Mouse (Mus musculus): ENCODE data around the gene Nfic. TPM values are rescaled to one million over a fixed set of nuclear protein-coding genes. Genes with fewer than 3 reads are reported as not detected.

Gene Nfic
- total RNA-seq, 2 experiments from 2014 or later: 6.2 to 51.4 TPM

DNA sequence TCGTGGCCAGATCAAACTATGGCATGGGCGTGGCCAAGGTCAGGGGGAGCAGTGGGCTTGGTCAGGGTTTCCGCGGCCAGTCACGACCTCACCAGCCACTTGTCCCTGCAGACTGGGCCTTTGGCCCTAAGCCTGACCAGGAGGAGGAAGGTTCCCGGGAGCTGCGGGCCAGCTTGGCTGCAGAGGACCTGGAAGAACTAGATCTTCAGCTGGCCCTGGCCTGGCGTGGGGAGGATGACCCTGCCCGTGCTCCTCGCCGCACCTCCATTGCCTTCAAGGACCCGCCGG is 64.8 kb downstream of the Nfic start:
- ATAC-seq (ENCODE audit: poor library complexity, severe bottlenecking): no peak

- peak; percentile 83 for ATAC-seq (ENCODE audit: poor library complexity, severe bottlenecking)
Observed at GRCm38 (mm10) chr10:81389801-81390677, 65.4 kb downstream of the Nfic start.

- ATAC-seq (ENCODE audit: poor library complexity, severe bottlenecking): no peak
Observed at GRCm38 (mm10) chr10:81389373-81389772, 66.1 kb downstream of the Nfic start.

- ATAC-seq (ENCODE audit: poor library complexity, severe bottlenecking): no peak
Observed at GRCm38 (mm10) chr10:81388505-81389055, 66.9 kb downstream of the Nfic start, which contains the start of gene Gm48552. TSS of gene Gm48552 (plus strand) at chr10:81389005.

GRCm38 (mm10) chr10:81387716-81388115 is 67.7 kb downstream of the Nfic start:
- no peak for ATAC-seq (ENCODE audit: poor library complexity, severe bottlenecking)

DNA sequence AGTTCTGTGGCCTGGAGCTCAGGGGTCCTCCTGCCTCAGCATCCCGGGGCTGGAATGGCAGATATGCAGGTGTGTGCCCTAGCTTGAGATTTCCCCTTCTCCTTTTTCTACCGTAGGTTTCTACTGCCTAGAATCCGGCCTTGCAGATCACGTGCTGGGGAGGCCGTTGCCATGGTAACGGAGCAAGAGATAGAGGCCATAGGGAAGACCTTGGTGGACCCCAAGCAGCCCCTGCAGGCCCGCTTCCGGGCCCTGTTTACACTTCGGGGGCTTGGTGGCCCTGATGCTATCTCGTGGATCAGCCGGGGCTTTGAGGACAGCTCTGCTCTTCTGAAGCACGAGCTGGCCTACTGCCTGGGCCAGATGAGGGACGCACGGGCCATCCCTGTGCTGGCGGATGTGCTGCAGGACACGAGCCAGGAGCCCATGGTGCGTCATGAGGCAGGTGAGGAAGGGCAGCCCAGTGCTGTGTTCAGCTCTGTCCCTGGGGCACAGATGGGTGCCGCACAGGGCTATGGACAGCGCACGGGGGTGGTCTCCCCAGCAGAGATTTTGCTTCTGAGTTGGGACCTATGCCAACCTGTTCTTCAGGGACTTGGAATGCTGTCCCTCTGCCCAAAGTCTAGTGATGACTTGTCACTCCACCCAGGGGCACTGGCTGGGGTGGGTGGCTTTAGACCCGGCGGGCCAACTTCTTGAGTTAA is 69.7 kb downstream of the Nfic start:
- no peak for ATAC-seq (ENCODE audit: poor library complexity, severe bottlenecking)

GRCm38 (mm10) chr10:81384605-81384982 is 70.8 kb downstream of the Nfic start:
- ATAC-seq (ENCODE audit: poor library complexity, severe bottlenecking): peak; percentile 14; the same call in 1 of the 2 replicates

DNA sequence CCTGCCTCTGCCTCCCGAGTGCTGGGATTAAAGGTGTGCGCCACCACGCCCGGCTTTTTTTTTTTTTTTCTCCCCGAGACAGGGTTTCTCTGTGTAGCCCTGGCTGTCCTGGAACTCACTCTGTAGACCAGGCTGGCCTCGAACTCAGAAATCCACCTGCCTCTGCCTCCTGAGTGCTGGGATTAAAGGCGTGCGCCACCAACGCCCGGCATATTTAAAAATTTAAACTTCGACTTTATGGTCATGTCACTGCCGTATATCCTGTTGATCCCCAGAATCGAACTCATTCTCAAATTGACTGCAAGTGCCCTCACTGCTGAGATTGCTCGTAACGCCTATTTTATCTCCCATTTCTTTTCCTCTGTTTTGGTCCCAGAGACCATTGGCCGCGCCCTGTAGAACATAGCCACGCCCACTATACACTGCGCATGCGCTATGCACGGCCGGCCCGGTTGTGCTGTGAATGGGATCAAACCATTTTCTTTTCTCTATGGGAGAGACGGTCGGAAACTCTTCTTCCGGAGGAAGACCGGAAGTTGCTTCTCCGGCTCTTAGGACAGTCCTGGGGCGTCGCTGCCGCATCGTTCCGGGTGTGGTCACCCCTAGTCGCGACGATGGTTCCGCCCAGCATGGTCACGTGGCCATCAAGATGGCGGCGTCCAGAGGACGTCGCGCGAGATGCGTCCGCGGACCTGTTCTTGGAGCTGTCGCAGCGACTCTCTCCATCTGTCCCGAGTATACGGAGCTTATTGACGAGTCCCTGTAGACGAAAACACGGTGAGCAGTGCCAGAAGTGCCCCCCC is 71.4 kb downstream of the Nfic start, which contains the start of the genes Dohh and Gm48551:
TSS of gene Dohh (plus strand) at position 627 of the 803 bp plus-strand sequence.
TSS of gene Gm48551 (plus strand) at position 665 of the 803 bp plus-strand sequence.
- ATAC-seq (ENCODE audit: poor library complexity, severe bottlenecking): peak; percentile 97

DNA sequence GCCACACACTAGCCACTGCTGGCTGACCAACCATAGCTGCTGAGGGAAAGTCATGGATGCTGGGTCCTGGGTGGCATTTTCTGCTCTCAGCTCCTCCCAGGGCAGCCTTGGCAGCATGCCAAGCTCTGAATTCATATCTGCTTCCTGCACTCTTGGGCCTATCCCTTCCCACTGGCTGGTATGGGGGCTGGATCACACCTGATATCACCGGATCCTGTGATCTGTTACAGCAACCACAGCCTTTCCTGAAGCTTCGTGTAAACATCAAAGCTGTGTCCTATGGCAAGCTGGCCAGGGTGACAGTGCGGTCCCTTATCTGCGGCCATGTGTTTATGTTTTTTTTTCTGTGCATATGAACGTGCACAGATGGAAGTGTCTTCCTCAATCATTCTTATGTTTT is 73.4 kb downstream of the Nfic start:
- ATAC-seq (ENCODE audit: poor library complexity, severe bottlenecking): no peak

- ATAC-seq (ENCODE audit: poor library complexity, severe bottlenecking): no peak
Observed at GRCm38 (mm10) chr10:81379809-81380378, 75.5 kb downstream of the Nfic start.

DNA sequence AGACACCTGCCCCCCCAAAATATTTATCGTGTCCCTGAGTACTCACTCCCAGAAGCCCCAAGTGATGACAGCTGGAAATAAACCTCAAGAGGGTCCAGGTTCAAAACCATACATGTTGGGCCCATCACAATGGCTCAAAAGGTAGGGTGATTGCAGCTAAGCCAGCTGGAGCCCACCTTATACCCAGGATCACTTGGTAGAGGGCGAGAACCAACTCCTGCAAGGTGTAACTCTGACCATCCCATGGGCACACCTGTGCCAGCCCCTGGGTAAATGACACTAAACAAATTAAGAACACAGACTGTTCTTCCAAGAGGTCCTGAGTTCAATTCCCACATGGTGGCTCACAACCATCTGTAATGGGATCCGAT is 76.3 kb downstream of the Nfic start:
- ATAC-seq (ENCODE audit: poor library complexity, severe bottlenecking): no peak

DNA sequence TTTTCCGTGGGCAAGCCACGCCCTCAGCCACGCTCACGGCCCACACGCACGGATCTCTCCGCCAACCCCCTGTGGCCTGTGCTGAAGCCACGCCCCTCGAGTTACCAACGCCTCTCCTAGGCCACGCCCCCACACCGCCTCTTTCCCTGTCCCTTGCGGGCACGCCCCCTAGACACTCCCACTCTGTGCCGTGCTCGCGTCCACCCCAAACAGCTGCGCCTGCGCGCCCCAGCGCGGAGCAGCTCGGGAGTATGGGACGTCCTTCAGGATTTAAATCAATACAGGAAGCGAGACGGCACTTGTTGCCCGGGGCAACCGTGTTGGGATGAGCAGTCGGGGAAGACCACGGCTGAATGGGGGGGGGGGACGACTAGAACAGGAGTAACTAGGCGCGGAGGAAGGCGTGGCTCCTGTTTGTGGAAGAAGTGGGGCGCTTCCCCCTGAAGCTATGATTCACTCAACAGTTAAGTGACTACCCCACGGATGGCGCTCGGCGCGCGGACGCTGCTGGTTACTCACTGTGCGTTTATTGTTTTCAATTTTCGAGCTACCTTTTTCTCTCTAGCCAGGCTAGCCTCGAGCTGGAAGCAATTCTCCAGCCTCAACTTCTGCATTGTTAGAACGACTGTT is 76.8 kb downstream of the Nfic start:
- peak; percentile 93 for ATAC-seq (ENCODE audit: poor library complexity, severe bottlenecking)

DNA sequence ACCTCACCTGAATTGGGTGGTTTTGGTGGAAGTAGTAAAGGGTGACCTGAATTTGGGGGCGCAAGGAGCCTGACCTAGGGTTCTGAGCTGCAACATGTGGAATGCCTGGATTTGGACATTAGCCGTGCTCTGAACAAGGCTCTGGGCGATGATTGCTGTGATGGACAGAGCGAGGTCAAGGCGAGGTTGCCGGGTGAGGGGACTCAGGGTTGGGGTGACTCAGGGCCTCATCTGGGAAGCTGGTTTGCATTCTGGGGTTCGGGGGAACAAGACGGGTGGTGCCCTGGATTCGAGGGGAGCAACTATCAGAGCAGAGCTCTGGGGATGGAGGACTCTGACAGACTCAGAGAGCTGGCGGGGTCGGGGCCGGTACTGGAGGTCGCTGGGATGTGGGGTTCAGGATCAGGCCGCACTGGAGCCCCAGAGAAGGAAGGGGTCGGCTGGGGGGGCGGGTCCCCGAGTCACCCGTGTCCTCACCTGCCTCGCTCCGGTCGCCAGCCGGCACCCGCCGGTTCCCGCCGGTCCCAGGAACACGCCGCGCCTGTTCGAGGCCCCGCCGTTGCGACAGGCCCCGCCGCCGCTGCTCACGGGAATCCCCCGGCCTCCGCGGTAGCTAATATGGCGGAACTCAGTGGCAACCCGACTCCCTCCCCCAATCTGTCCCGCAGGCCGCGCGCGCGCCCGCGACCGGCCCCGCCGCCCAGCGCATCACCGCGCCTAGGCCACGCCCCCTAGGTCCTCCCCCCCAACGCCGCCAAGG is 77.5 kb downstream of the Nfic start, which contains the start of gene Fzr1:
TSS of gene Fzr1 (minus strand) at position 724 of the 760 bp plus-strand sequence.
- no peak for ATAC-seq (ENCODE audit: poor library complexity, severe bottlenecking)

- no peak for ATAC-seq (ENCODE audit: poor library complexity, severe bottlenecking)
Observed at GRCm38 (mm10) chr10:81377362-81377664, 78.1 kb downstream of the Nfic start.

- no peak for ATAC-seq (ENCODE audit: poor library complexity, severe bottlenecking)
Observed at GRCm38 (mm10) chr10:81376561-81377361, 78.7 kb downstream of the Nfic start.

GRCm38 (mm10) chr10:81375322-81375721 is 80.1 kb downstream of the Nfic start:
- ATAC-seq (ENCODE audit: poor library complexity, severe bottlenecking): no peak

DNA sequence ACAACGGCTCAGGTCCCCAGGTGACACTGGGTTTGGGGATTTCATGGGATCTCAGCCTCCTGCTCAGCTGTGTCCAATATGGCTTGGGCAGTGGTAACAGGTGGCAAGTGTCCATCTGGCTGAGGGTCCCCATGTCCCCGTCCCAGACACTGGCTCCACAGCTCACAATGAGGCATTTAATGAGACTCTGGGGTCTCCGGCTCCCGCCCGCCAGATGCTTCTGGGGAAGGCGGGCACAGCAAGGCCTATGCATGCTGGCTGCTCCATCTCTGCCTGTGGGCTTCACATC is 88.3 kb downstream of the Nfic start:
- no peak for ATAC-seq (ENCODE audit: poor library complexity, severe bottlenecking)

- ATAC-seq (ENCODE audit: poor library complexity, severe bottlenecking): no peak
Observed at GRCm38 (mm10) chr10:81366477-81367206, 88.8 kb downstream of the Nfic start.
